Mouse (Mus musculus) MEL (cell line): Measurements from ENCODE around the gene Madd.

ENCODE experiments used
- CTCF ChIP-seq, 3 experiments: IDR thresholded peaks in 2 of 3; conservative IDR thresholded peaks in 1 of 3; 2 replicates each; pipeline ENCODE4 v1.5.1; 2011 to 2012; ENCODE audit warnings: low read length in 3 of 3, low read depth in 2 of 3, mild to moderate bottlenecking in 2 of 3, improper control_type of control experiment in 1 of 3, inconsistent platforms in 1 of 3, mixed read lengths in 1 of 3, moderate library complexity in 1 of 3; ENCODE audit not compliant: control insufficient read depth in 1 of 3, insufficient read depth in 1 of 3, poor library complexity in 1 of 3, severe bottlenecking in 1 of 3
- E2F4 ChIP-seq: IDR thresholded peaks from 2 replicates; pipeline ENCODE4 v1.6.1; 2011; ENCODE audit warnings: low read depth, low read length, improper control_type of control experiment, borderline replicate concordance
- MAFK ChIP-seq: IDR thresholded peaks from 2 replicates; pipeline ENCODE4 v1.6.1; 2011; ENCODE audit warnings: low read depth, mild to moderate bottlenecking, low read length, improper control_type of control experiment, borderline replicate concordance
- TAL1 ChIP-seq: IDR thresholded peaks from 2 replicates; pipeline ENCODE4 v1.6.1; 2012; ENCODE audit warnings: mild to moderate bottlenecking, inconsistent platforms, low read length, moderate library complexity, mixed read lengths

GRCm38 (mm10) chr2:91206254-91206775 lies 22.7 kb upstream of the Madd start:
- TF ChIP-seq TAL1: no peak
- no peak for TF ChIP-seq E2F4
- no peak for TF ChIP-seq CTCF (IDR thresholded peaks at IDR 0.05 in 2 of 3, conservative IDR thresholded peaks at IDR 0.05 in 1 of 3; ENCODE audit: control insufficient read depth in 1 of 3, insufficient read depth in 1 of 3, low read depth in 2 of 3, low read length in 3 of 3, poor library complexity in 1 of 3, severe bottlenecking in 1 of 3)
- TF ChIP-seq MAFK: no peak
